Mouse (Mus musculus) stomach, postnatal 0 days (tissue): ENCODE results near the gene Senp2. TPM values are rescaled to one million over a fixed set of nuclear protein-coding genes. Genes with fewer than 3 reads are reported as not detected.
"Not testable (repeated sequence)": the region's sequence is repeated elsewhere in the genome, so short reads cannot be mapped to it uniquely, and the experiment has no call there.

Experiments
- ATAC-seq: fragments of 200-750 bp; cut with Nextera tagmentation; 2 replicates; pipeline ENCODE4 v1.8.0; 2017; ENCODE audit not compliant: low FRiP score, low TSS enrichment
- DNase-seq: peaks from one replicate; pipeline ENCODE4 v3.0.0-alpha.2; 2016; ENCODE audit warnings: low spot score
- H3K27ac ChIP-seq: fragments of 300-500 bp; sonication (generic); replicated peaks from 2 replicates; pipeline ENCODE4 v1.5.1; 2014; ENCODE audit warnings: mild to moderate bottlenecking, control low read depth
- H3K27me3 ChIP-seq: fragments of 300-500 bp; sonication (generic); 2 replicates; pipeline ENCODE4 v1.6.1; 2014; ENCODE audit warnings: low read length; ENCODE audit not compliant: control insufficient read depth, insufficient read depth
- H3K36me3 ChIP-seq: fragments of 300-500 bp; sonication (generic); 2 replicates; pipeline ENCODE4 v1.6.1; 2014; ENCODE audit warnings: low read length, mixed read lengths; ENCODE audit not compliant: control insufficient read depth, insufficient read depth
- H3K4me1 ChIP-seq: fragments of 300-500 bp; sonication (generic); replicated peaks from 2 replicates; pipeline ENCODE4 v1.6.1; 2014; ENCODE audit warnings: antibody characterized with exemption; ENCODE audit not compliant: control insufficient read depth, insufficient read depth
- H3K4me2 ChIP-seq: fragments of 300-500 bp; sonication (generic); replicated peaks from 2 replicates; pipeline ENCODE4 v1.6.1; 2014; ENCODE audit warnings: low read depth, mild to moderate bottlenecking, control low read depth, moderate library complexity
- H3K4me3 ChIP-seq: fragments of 300-500 bp; sonication (generic); 2 replicates; pipeline ENCODE4 v1.5.1; 2014; ENCODE audit warnings: low read depth, low read length, control low read depth
- H3K9ac ChIP-seq: fragments of 300-500 bp; sonication (generic); 2 replicates; pipeline ENCODE4 v1.6.1; 2014; ENCODE audit warnings: mild to moderate bottlenecking, low read length, control low read depth, mixed read lengths
- H3K9me3 ChIP-seq: fragments of 300-500 bp; sonication (generic); 2 replicates; pipeline ENCODE4 v1.6.1; 2016; ENCODE audit warnings: low read length; ENCODE audit not compliant: control insufficient read depth
- CTCF ChIP-seq: IDR thresholded peaks from 2 replicates; pipeline ENCODE4 v1.5.1; 2016; ENCODE audit warnings: antibody characterized with exemption, low read depth, mild to moderate bottlenecking, moderate library complexity
- EP300 ChIP-seq: optimal IDR thresholded peaks from 2 replicates; pipeline ENCODE3; 2016; ENCODE audit warnings: antibody characterized with exemption
- WGBS: fragments of 180-500 bp; shearing (Covaris S2); extraction: QIAGEN DNeasy Blood & Tissue Kit; methylation state at CpG from one replicate; pipeline ENCODE4 v1.1.7; 2014; 5-methylcytosine and 5-hydroxymethylcytosine counted together
- polyA plus RNA-seq: library from polyadenylated mRNA; unstranded; fragments of >200 nt; fragmentation: Nextera tagmentation; extraction: Ambion mirVana; gene quantifications from 2 replicates; pipeline ENCODE4 v1.2.1, GENCODE M21; 2015

Gene Senp2
- polyA plus RNA-seq, 1 experiment from 2014 or later: 18.8 TPM

GRCm38 (mm10) chr16:21977347-21977746 lies 31.9 kb upstream of the Senp2 start:
- Histone ChIP-seq H3K4me1 (no peaks in the 10 kb centered on the region), H3K27me3 (no peaks in the 10 kb centered on the region)
- 65% methylated on average over 5 of the region's 5 CpGs for WGBS

GRCm38 (mm10) chr16:21983146-21983545 lies 26.1 kb upstream of the Senp2 start:
- no peak overlapping the region for H3K4me3 ChIP-seq
- no peak overlapping the region for H3K27ac ChIP-seq
- TF ChIP-seq CTCF (no peak), EP300 (no peak)
- no peaks in the 10 kb centered on the region for H3K27me3 ChIP-seq
- no peaks in the 10 kb centered on the region for H3K36me3 ChIP-seq
- H3K4me2 ChIP-seq: no peak overlapping the region
- 89% methylated on average over 9 of the region's 9 CpGs for WGBS
- H3K4me1 ChIP-seq: no peaks in the 10 kb centered on the region
- no peak for ATAC-seq
- DNase-seq: no peak
- H3K9me3 ChIP-seq: no peaks in the 10 kb centered on the region
- H3K9ac ChIP-seq: no peak overlapping the region

More at GRCm38 (mm10) chr16:21977347-21977746, 31.9 kb upstream of the Senp2 start:
- Histone ChIP-seq H3K4me2 (no peak overlapping the region), H3K4me3 (no peak overlapping the region), H3K36me3 (no peaks in the 10 kb centered on the region), H3K9ac (no peak overlapping the region), H3K27ac (no peak overlapping the region), H3K9me3 (no peaks in the 10 kb centered on the region)
- no peak for DNase-seq
- no peak for ATAC-seq
- TF ChIP-seq CTCF: no peak
- no peak for TF ChIP-seq EP300

GRCm38 (mm10) chr16:21983581-21983980 lies 25.7 kb upstream of the Senp2 start:
- no peak overlapping the region for H3K4me2 ChIP-seq
- H3K9ac ChIP-seq: no peak overlapping the region
- ATAC-seq: no peak
- H3K27me3 ChIP-seq: no peaks in the 10 kb centered on the region
- no peaks in the 10 kb centered on the region for H3K36me3 ChIP-seq
- no peak for DNase-seq
- no peaks in the 10 kb centered on the region for H3K9me3 ChIP-seq
- H3K4me3 ChIP-seq: no peak overlapping the region
- WGBS: 96% methylated on average over 4 of the region's 4 CpGs
- no peak for TF ChIP-seq CTCF
- no peak for TF ChIP-seq EP300
- H3K4me1 ChIP-seq: no peaks in the 10 kb centered on the region
- H3K27ac ChIP-seq: no peak overlapping the region

- DNase-seq (no peak), ATAC-seq (no peak)
- Histone ChIP-seq H3K4me1 (no peaks in the 10 kb centered on the region), H3K27ac (no peak overlapping the region), H3K27me3 (no peaks in the 10 kb centered on the region), H3K4me3 (no peak overlapping the region), H3K9ac (no peak overlapping the region), H3K36me3 (no peaks in the 10 kb centered on the region), H3K4me2 (no peak overlapping the region), H3K9me3 (no peaks in the 10 kb centered on the region)
- no peak for TF ChIP-seq EP300
- TF ChIP-seq CTCF: no peak
- WGBS: 93% methylated on average over 12 of the region's 12 CpGs
These were observed 25.2 kb upstream of the Senp2 start for GRCm38 (mm10) chr16:21984091-21984490.

- no peaks in the 10 kb centered on the region for H3K4me1 ChIP-seq
- no peak overlapping the region for H3K27ac ChIP-seq
- no peaks in the 10 kb centered on the region for H3K27me3 ChIP-seq
- H3K9me3 ChIP-seq: no peaks in the 10 kb centered on the region
- DNase-seq (no peak), ATAC-seq (no peak)
- H3K9ac ChIP-seq: no peak overlapping the region
- H3K4me3 ChIP-seq: no peak overlapping the region
- H3K36me3 ChIP-seq: no peaks in the 10 kb centered on the region
- H3K4me2 ChIP-seq: no peak overlapping the region
- 32% methylated on average over 3 of the region's 3 CpGs for WGBS
- no peak for TF ChIP-seq CTCF
- TF ChIP-seq EP300: no peak
These were observed 23.1 kb upstream of the Senp2 start for GRCm38 (mm10) chr16:21986191-21986590.

GRCm38 (mm10) chr16:21987956-21988355 lies 21.3 kb upstream of the Senp2 start:
- H3K9ac ChIP-seq: no peak overlapping the region
- H3K36me3 ChIP-seq: no peaks in the 10 kb centered on the region
- H3K4me1 ChIP-seq: no peaks in the 10 kb centered on the region
- WGBS: 56% methylated on average over 5 of the region's 5 CpGs
- H3K4me2 ChIP-seq: no peak overlapping the region
- TF ChIP-seq CTCF (no peak), EP300 (no peak)
- ATAC-seq: no peak
- H3K27ac ChIP-seq: no peak overlapping the region
- H3K27me3 ChIP-seq: no peaks in the 10 kb centered on the region
- DNase-seq: no peak
- H3K9me3 ChIP-seq: no peaks in the 10 kb centered on the region
- H3K4me3 ChIP-seq: no peak overlapping the region

GRCm38 (mm10) chr16:21990893-21991292 lies 18.4 kb upstream of the Senp2 start:
- H3K4me2 ChIP-seq, H3K9ac ChIP-seq, DNase-seq, H3K4me3 ChIP-seq, H3K36me3 ChIP-seq, H3K9me3 ChIP-seq, H3K4me1 ChIP-seq, H3K27ac ChIP-seq, H3K27me3 ChIP-seq, ATAC-seq: not testable (repeated sequence)
